Mouse (Mus musculus): ENCODE measurements around the gene Plcg2. TPM values are rescaled to one million over a fixed set of nuclear protein-coding genes. Genes with fewer than 3 reads are reported as not detected.

The Plcg2 gene
- polyA plus RNA-seq, 1 experiment from 2014 or later, result 2.4 TPM

DNA sequence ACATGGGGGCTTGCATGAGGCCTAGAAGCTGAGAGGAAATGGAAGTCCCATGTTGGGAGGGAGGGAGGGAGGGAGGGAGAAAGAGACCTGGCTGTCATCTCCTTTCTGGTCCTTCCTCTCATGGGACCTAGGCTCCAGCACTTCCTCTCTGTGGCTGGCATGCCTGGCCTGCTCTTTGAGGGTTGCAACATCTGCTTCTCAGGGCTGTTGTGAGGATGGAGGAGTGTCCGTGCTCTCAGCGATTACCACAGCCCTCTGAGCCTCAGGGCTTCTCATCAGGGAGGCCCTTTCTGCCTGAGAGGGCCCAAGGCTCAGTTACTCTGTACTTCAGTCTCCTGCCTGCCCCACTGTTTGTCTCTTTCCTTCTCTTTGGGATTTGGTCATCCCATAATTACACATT is 28.1 kb downstream of the Plcg2 start:
- no peak for DNase-seq (ENCODE audit: low spot score)
- TF ChIP-seq CTCF (IDR thresholded peaks at IDR 0.05; ENCODE audit: low read depth) (no peak), EP300 (optimal IDR thresholded peaks at IDR 0.05) (no peak)
- WGBS, result 40% methylated on average over 2 of the region's 2 CpGs

DNA sequence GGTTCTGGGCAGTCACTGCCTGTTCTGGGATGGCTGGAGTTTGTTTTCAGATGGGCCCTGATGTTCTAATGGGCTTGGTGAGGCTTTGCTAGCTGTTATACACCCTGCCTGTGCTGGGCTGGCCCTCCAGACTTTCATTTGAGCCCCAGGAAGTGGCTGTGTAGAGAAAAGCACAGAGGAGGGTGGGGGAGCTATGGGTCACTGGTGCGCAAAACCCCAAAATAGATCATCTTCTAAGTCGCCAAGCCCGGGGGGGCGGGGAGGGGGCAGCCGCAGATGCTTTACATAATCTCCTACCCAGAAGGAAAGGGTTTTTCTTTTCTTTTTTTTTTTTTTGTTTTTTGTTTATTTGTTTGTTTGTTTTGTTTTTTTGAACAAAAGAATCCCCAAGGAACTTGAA is 29.9 kb downstream of the Plcg2 start:
- H3K9ac ChIP-seq (ENCODE audit: low read length), result no peak overlapping the region
- no peak for TF ChIP-seq CTCF (IDR thresholded peaks at IDR 0.05; ENCODE audit: low read depth)
- TF ChIP-seq EP300 (optimal IDR thresholded peaks at IDR 0.05), result no peak
- no peak overlapping the region for H3K27ac ChIP-seq (replicated peaks)
- no peak overlapping the region for H3K4me3 ChIP-seq (ENCODE audit: low read depth, low read length)
- DNase-seq (ENCODE audit: low spot score) (no peak), ATAC-seq (ENCODE audit: low FRiP score, low TSS enrichment) (no peak)
- H3K36me3 ChIP-seq (ENCODE audit: control insufficient read depth, insufficient read depth, low read length), result no peaks in the 10 kb centered on the region
- 69% methylated on average over 5 of the region's 5 CpGs for WGBS
- H3K9me3 ChIP-seq (ENCODE audit: control insufficient read depth, low read length), result no peaks in the 10 kb centered on the region
- H3K27me3 ChIP-seq (ENCODE audit: control insufficient read depth, insufficient read depth, low read length), result no peaks in the 10 kb centered on the region
- no peaks in the 10 kb centered on the region for H3K4me1 ChIP-seq (replicated peaks; ENCODE audit: control insufficient read depth, insufficient read depth)
- no peak overlapping the region for H3K4me2 ChIP-seq (replicated peaks; ENCODE audit: low read depth)

More for the DNA sequence above, 28.1 kb downstream of the Plcg2 start:
- Histone ChIP-seq H3K4me3 (ENCODE audit: low read depth, low read length) (no peak overlapping the region), H3K27me3 (ENCODE audit: control insufficient read depth, insufficient read depth, low read length) (no peaks in the 10 kb centered on the region), H3K36me3 (ENCODE audit: control insufficient read depth, insufficient read depth, low read length) (no peaks in the 10 kb centered on the region), H3K4me2 (replicated peaks; ENCODE audit: low read depth) (no peak overlapping the region), H3K4me1 (replicated peaks; ENCODE audit: control insufficient read depth, insufficient read depth) (no peaks in the 10 kb centered on the region), H3K9me3 (ENCODE audit: control insufficient read depth, low read length) (no peaks in the 10 kb centered on the region), H3K27ac (replicated peaks) (no peak overlapping the region), H3K9ac (ENCODE audit: low read length) (no peak overlapping the region)
- peak; percentile 59; the same call in 1 of the 2 replicates for ATAC-seq (ENCODE audit: low FRiP score, low TSS enrichment)

DNA sequence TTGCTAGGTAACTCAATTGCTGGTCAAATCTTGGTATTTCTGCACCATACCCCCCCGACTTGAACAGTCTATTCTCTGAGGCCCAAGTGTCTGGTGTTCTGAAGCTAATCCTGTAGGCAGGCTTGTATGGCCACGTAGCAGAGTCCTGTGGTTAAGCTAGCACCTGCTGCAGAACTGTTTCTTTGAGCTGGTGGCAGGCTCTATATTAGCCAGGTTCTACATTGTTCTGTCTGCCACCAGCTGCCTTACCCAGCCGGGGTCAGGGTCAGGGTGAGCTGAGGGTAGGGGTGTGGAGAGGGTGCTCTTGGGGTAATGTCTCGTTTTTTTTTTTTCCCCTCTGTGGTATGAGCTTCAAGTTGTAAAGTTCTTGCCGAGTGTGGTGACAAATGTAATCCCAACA is 31.1 kb downstream of the Plcg2 start:
- WGBS, result 63% methylated on average over 5 of the region's 5 CpGs
- no peak overlapping the region for H3K27ac ChIP-seq (replicated peaks)
- DNase-seq (ENCODE audit: low spot score), result no peak

DNA sequence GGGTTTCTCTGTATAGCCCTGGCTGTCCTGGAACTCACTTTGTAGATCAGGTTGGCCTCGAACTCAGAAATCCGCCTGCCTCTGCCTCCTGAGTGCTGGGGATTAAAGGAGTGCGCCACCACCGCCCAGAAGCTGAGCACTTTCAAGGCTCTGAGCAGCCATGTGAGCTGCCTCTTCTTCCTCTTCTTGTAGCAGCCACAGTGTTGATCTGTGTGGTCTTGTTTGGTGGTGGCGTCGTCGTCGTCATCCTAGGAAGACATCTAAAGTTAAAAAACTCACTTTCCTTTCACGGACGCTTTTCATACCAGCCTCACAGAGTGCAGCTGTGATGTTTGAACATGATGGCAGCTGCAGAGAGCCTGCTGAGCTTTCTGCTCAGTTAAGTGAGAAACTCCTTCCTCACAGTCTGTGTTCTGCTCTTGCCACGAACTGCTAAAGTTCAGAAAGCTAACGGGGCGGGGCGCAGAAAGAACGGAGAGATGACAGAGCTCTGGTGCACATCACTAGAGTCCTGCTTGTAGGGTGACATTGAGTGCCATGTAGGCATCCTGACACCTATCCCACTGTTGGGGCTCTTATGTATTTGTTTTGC is 34.4 kb downstream of the Plcg2 start:
- TF ChIP-seq EP300 (optimal IDR thresholded peaks at IDR 0.05) (no peak), CTCF (IDR thresholded peaks at IDR 0.05; ENCODE audit: low read depth) (no peak)
- no peak overlapping the region for H3K27ac ChIP-seq (replicated peaks)
- no peaks in the 10 kb centered on the region for H3K4me1 ChIP-seq (replicated peaks; ENCODE audit: control insufficient read depth, insufficient read depth)
- no peaks in the 10 kb centered on the region for H3K9me3 ChIP-seq (ENCODE audit: control insufficient read depth, low read length)
- H3K4me3 ChIP-seq (ENCODE audit: low read depth, low read length), result no peak overlapping the region
- H3K4me2 ChIP-seq (replicated peaks; ENCODE audit: low read depth), result no peak overlapping the region
- 75% methylated on average over 15 of the region's 15 CpGs for WGBS
- H3K27me3 ChIP-seq (ENCODE audit: control insufficient read depth, insufficient read depth, low read length), result no peaks in the 10 kb centered on the region
- no peaks in the 10 kb centered on the region for H3K36me3 ChIP-seq (ENCODE audit: control insufficient read depth, insufficient read depth, low read length)
- no peak overlapping the region for H3K9ac ChIP-seq (ENCODE audit: low read length)
- DNase-seq (ENCODE audit: low spot score) (no peak), ATAC-seq (ENCODE audit: low FRiP score, low TSS enrichment) (no peak)

More for the DNA sequence above, 31.1 kb downstream of the Plcg2 start:
- Histone ChIP-seq H3K4me2 (replicated peaks; ENCODE audit: low read depth) (no peak overlapping the region), H3K4me3 (ENCODE audit: low read depth, low read length) (no peak overlapping the region), H3K4me1 (replicated peaks; ENCODE audit: control insufficient read depth, insufficient read depth) (no peaks in the 10 kb centered on the region), H3K27me3 (ENCODE audit: control insufficient read depth, insufficient read depth, low read length) (no peaks in the 10 kb centered on the region), H3K9me3 (ENCODE audit: control insufficient read depth, low read length) (no peaks in the 10 kb centered on the region), H3K36me3 (ENCODE audit: control insufficient read depth, insufficient read depth, low read length) (no peaks in the 10 kb centered on the region), H3K9ac (ENCODE audit: low read length) (no peak overlapping the region)
- ATAC-seq (ENCODE audit: low FRiP score, low TSS enrichment), result no peak
- no peak for TF ChIP-seq CTCF (IDR thresholded peaks at IDR 0.05; ENCODE audit: low read depth)

DNA sequence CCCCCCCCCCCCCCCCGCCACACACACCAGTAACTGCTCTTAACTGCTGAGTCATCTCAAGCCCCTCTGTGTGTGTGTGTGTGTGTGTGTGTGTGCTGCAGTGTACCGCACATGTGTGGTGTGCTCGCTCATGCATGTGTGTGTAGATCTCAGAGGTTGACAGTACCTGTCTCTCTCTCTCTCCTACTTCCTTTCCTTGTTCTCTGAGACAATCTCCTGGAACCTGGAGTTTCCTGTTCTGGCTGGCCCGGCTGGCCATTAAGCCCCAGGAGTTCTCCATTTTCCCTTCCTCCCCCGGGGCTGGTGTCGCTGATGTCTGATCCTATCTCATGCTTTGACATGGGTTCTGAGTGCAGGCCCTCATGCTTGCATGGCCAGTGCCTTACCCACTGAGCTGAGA is 38.8 kb downstream of the Plcg2 start:
- H3K9me3 ChIP-seq (ENCODE audit: control insufficient read depth, low read length), result no peaks in the 10 kb centered on the region
- H3K4me3 ChIP-seq (ENCODE audit: low read depth, low read length), result no peak overlapping the region
- no peak overlapping the region for H3K9ac ChIP-seq (ENCODE audit: low read length)
- no peak for DNase-seq (ENCODE audit: low spot score)
- H3K27me3 ChIP-seq (ENCODE audit: control insufficient read depth, insufficient read depth, low read length), result no peaks in the 10 kb centered on the region
- TF ChIP-seq EP300 (optimal IDR thresholded peaks at IDR 0.05) (no peak), CTCF (IDR thresholded peaks at IDR 0.05; ENCODE audit: low read depth) (no peak)
- no peak overlapping the region for H3K27ac ChIP-seq (replicated peaks)
- H3K36me3 ChIP-seq (ENCODE audit: control insufficient read depth, insufficient read depth, low read length), result no peaks in the 10 kb centered on the region
- H3K4me2 ChIP-seq (replicated peaks; ENCODE audit: low read depth), result no peak overlapping the region
- H3K4me1 ChIP-seq (replicated peaks; ENCODE audit: control insufficient read depth, insufficient read depth), result no peaks in the 10 kb centered on the region
- no peak for ATAC-seq (ENCODE audit: low FRiP score, low TSS enrichment)
- WGBS, result 55% methylated on average over 5 of the region's 6 CpGs

DNA sequence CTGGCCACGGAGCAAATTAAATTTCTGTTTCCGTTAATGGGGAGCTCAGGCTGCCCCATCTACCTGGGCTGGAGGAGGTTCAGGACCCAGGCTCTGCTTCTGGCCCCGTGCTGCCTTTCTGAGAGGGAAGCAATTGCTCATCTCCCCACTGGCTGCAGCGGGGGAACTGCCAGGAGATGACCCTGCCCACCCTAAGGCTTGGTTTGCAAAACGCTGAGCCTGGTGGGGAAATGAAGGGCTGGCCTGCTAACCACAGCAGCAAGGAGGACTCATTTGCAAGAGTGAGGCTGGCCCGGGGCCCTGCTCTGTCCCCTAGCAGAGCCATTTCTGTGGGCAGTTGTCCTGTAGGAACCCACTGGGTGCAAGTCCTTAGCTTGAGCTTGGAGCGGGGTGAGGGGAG is 39.7 kb downstream of the Plcg2 start:
- no peaks in the 10 kb centered on the region for H3K27me3 ChIP-seq (ENCODE audit: control insufficient read depth, insufficient read depth, low read length)
- no peak overlapping the region for H3K9ac ChIP-seq (ENCODE audit: low read length)
- DNase-seq (ENCODE audit: low spot score) (no peak), ATAC-seq (ENCODE audit: low FRiP score, low TSS enrichment) (no peak)
- no peak overlapping the region for H3K4me2 ChIP-seq (replicated peaks; ENCODE audit: low read depth)
- H3K9me3 ChIP-seq (ENCODE audit: control insufficient read depth, low read length), result no peaks in the 10 kb centered on the region
- H3K4me1 ChIP-seq (replicated peaks; ENCODE audit: control insufficient read depth, insufficient read depth), result no peaks in the 10 kb centered on the region
- H3K36me3 ChIP-seq (ENCODE audit: control insufficient read depth, insufficient read depth, low read length), result no peaks in the 10 kb centered on the region
- no peak overlapping the region for H3K4me3 ChIP-seq (ENCODE audit: low read depth, low read length)
- no peak overlapping the region for H3K27ac ChIP-seq (replicated peaks)
- WGBS, result 61% methylated on average over 7 of the region's 7 CpGs
- TF ChIP-seq EP300 (optimal IDR thresholded peaks at IDR 0.05) (no peak), CTCF (IDR thresholded peaks at IDR 0.05; ENCODE audit: low read depth) (no peak)

Measured in stomach, postnatal 0 days (tissue).